Mouse (Mus musculus) gastrocnemius, adult 18-20 months (tissue): Measurements from ENCODE around the gene Mlx. TPM values are rescaled to one million over a fixed set of nuclear protein-coding genes. Genes with fewer than 3 reads are reported as not detected.

Source experiments
- DNase-seq: peaks from one replicate; pipeline ENCODE4 v3.0.0; 2021; ENCODE audit warnings: low spot score
- total RNA-seq, 2 experiments: library from RNA; stranded (reverse); gene quantifications; 2 replicates each; pipeline ENCODE4 v1.2.3; 2021

Mlx gene
- total RNA-seq, 2 experiments from 2014 or later: 12.3 to 14.4 TPM

DNA sequence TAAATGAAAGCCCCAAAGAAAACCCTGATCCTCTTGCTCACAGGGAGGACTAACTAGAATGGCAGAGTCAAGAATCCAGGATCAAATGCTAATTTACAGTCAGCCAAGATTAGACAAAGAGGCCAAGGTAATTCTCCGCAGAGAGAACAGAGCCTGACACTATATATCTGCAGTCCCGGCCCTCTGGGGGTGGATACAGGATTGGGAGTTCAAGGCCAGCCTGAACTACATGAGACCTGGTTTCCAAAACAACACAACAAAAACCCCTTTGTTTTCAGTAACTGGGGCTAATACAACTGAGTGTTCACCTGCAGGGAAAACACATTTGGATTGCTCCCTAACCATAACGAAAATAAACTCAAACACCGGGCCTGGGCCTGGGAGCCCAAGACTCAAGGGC, 22.6 kb upstream of the Mlx start:
- no peak for DNase-seq

DNA sequence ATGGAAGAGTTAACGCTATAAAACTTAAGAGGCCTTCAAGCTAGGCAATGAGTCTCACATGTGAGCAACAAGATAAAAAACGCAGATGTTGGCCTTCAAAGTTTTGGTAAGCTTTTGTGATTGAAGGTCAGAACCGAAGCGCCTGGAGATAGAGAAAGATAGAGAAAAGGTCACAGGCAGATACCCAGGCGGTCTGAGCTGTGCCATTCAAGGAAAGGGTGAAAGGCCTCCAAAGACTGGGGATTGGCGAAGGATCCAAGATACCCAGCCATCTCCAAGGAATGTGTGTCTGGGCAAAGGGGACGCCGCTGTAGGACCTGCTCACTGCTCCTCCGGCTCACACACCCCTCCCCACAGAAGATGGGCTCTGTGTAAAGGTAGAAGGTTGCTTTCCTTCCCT, 22.1 kb upstream of the Mlx start:
- DNase-seq: no peak

DNA sequence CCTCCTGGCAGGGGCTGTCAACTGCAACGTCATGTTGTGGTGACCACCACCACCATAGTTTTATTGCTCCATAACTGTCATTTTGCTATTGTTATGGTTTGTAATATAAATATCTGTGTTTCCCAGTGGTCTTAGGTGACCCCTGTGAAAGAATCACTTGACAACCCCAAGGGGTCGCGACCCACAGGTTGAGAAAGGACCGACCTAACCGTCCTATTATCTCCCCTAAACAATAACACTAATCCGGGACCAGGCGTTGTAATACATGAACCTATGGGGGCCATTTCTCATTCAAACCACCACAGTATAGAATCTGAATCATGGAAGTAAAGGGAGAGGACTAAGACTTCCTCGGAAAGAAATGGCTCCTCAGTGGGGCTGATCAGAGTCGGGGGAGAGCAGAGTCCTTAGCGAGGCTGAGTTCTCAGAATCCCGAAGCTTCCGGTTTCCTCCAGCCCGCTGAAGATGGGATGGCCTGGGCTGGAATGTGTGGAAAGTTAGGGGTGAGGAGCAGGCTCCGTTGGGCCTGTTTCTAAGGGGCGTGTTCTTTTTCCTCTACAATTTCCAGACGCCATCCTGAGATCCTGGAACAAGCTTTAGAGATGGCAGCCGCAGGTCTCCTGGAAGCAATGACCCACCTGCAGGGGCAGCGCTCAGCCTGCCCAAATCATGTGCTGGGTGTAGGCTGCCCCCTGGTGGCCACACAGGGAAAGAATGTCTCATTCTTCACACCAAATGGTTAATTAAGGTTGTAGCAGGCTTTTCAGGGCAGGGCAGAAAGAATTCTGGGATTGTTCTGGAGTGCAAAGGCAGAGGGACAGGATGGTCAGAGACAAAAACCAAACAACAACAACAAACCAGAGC, 20.3 kb upstream of the Mlx start:
- peak; percentile 79 for DNase-seq

DNA sequence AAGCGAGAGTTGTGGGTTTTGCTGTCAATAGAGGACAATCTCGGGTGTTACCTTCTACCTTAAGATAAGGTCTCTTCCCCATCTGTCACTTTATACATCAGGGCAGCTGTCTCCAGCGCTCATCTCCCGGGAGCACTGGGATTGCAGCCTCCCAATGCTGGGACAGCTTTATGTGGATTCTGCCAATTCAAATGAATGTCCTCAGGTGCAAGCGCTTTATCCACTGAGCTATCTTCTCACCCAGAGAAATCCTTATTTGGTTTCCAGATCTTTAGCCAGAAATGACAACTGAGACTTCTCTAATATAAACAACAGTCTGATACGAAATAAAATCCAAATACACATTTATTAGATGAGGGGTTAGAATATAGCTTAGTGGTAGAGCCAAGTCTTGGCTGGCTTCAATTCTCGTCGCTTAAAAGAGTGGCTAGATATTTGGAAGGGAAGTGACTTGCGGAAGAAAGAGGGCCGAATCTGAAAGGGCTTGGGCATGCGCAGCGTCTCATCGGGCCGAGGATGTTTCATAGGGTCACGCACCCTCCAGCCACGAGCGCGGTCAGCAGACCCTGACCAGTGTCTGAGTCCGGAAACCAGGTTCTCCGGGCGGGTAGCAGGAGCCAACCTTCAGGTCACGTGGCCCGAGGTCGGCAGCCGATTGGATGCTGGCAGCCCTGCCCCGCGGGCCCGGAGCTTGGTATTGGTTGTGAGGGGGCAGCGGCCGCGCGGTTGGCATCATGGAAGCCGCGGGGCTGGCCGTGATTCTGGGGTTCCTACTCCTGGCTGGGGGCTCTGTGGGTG, 17.5 kb upstream of the Mlx start, which contains the start of gene Naglu:
Gene Naglu (plus strand): TSS at position 622 of the 798 bp plus-strand sequence.
- DNase-seq: peak; percentile 97

DNA sequence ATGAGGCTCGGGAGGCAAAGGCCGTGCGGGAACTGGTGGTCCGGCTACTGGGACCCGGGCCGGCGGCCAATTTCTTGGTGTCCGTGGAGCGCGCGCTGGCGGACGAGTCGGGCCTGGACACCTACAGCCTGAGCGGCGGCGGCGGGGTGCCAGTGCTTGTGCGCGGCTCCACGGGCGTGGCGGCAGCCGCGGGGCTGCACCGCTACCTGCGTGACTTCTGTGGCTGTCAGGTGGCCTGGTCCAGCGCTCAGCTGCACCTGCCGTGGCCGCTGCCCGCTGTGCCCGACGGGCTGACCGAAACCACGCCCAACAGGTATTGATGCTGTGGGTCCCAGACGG, 16.9 kb upstream of the Mlx start:
- DNase-seq: no peak

DNA sequence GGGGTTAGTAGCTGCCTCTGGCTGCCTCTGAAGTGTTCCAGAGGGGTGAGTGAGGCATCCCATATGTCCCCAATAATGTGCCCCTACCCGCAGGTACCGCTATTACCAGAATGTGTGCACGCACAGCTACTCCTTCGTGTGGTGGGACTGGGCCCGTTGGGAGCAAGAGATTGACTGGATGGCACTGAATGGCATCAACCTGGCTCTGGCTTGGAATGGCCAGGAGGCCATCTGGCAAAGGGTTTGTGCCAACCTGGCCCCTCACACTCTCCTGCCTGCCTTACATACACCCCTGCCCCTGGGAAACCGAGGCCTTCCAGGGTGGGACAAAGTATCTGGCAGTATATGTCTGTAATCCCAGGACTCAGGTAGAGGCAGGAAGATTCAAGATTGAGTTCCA, 16.1 kb upstream of the Mlx start:
- DNase-seq: no peak

DNA sequence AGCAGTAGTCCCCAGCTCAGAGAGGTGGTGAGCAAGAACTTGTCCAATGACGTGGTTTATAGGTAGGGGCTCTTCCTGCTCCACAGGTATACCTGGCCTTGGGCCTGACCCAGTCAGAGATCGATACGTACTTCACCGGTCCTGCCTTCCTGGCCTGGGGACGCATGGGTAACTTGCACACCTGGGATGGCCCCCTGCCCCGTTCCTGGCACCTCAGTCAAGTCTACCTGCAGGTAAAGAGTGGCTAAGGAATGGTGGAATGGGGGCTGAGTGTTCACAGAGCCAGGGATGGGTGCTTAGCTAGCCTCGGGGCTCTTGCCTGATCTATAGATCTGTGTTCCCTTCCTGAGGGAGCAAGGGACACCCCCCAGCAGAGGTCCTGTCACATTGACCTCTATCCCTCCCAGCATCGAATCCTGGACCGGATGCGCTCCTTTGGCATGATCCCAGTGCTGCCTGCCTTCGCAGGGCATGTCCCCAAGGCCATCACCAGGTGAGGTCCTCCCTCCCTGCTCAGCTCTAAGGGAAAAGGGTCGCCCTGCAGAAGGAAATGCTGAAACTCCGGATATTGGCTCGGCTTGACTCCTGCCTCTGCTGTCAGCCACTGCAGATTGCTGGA, 15.2 kb upstream of the Mlx start:
- DNase-seq: no peak

DNA sequence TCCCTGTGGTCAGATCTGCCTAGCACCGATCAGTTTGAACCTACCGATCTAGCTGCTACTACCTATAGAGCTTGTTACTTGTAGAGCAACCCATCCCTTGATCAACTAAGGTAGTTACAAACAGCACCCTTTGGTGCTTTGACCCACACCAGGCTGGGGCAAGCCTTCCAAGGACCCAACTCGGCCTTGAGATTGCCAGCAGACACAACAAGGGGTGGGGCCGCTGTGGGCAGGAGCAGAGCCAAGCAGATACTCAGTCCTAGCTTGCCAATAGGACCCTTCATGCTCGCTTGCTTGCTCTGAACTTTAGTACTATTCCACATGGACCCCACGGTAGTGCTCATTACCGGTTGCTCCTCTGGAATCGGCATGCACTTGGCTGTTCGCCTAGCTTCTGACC, 9.0 kb upstream of the Mlx start, which contains the start of gene Hsd17b1:
Gene Hsd17b1 (plus strand): TSS at position 291 of the 400 bp plus-strand sequence.
- DNase-seq: no peak

DNA sequence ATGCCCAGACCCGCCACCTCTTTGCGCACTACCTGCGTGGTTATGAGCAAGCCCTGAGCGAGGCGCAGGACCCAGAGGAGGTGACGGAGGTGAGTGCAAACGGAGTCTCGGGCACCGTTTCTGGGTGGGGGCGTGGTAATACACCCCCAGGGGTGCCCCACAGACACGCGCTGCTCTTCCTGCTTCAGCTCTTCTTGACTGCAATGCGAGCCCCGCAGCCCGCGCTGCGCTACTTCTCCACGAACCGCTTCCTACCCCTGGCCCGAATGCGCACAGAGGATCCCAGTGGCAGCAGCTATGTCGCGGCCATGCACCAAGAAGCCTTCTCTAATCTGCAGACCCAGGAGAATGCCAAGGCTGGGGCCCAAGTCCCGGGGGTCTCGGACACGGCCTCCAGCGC, 7.3 kb upstream of the Mlx start:
- no peak for DNase-seq

DNA sequence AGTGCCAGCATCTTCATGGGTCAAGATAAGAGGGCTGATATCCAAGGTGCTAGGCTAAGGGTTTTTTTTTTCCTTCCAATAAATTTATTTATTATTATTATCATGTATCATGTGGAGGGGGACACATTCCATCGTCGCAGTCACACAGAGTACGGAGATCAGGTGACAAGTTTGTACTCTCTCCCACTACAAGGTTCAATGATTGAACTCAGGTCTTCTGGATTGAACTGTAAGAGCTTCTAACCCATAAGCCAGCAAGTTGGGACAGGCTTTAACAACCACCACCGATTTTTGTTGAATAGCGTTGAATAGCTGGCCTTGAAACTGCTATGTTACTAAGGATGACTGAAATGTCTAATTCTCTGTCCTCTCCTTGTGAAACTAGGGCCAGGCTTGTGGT, 6.7 kb upstream of the Mlx start:
- DNase-seq: no peak

DNA sequence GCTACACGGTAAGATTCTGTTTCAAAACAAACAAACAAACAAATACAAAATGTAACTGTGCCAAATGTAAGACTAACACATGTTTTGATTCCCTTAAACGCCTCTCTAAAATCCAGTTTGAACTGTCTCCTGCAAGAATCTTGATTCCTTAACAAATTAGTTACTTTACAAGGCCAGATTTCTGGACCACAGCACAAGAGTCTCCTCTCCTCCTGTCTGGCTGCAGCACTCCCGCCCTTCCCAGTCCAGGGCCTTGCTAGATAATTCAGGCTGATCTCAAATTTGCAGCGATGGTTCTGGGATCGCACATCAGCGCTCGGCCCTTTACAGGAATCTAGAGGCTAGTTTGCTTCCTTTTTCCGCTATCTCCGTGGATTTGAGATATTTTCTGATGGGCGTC, 5.4 kb upstream of the Mlx start:
- DNase-seq: no peak

DNA sequence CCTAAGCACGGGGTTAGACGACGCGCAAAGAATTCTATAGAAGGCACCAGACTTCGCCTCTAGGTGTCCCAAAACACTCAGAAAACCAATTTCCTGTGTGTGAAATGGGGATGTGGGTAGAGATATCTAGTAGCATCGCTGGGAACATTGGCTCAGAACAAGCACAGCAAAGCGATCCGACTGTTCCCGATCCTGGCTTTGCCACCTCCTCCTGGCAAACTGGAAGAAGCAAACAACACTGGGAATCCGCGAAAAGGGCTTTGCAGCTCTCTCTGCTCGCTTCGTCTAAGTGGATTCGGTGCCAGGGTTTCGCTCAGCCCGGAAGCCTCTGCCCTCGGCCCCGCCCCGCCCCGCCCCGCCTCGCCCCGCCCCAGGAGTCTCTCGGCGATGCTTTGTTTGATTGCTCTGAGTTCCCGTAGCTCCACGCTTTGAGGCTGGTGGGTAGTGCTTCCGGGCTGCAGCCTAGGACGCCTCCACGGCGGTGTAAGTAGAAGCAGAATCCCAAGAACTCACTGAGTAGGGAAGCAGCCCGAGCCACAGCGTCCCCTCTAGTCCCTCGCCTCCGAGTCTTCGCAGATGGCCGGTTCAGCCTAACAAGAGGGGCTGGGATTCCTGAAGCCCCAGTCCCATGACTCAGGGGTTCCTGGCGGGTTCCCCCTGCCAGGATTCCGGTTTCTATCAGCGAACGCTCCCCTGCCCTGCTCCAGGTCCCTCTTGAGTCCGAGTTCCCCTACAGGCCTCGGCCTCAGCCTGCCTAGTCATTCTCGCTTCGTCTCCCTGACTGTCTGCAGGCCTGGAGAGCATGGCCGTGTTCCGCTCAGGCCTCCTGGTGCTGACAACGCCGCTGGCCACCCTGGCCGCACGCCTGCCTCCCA, 4.6 kb upstream of the Mlx start, which contains the start of gene Coasy:
Gene Coasy (plus strand): TSS at position 358 of the 875 bp plus-strand sequence.
- peak; percentile 81 for DNase-seq

DNA sequence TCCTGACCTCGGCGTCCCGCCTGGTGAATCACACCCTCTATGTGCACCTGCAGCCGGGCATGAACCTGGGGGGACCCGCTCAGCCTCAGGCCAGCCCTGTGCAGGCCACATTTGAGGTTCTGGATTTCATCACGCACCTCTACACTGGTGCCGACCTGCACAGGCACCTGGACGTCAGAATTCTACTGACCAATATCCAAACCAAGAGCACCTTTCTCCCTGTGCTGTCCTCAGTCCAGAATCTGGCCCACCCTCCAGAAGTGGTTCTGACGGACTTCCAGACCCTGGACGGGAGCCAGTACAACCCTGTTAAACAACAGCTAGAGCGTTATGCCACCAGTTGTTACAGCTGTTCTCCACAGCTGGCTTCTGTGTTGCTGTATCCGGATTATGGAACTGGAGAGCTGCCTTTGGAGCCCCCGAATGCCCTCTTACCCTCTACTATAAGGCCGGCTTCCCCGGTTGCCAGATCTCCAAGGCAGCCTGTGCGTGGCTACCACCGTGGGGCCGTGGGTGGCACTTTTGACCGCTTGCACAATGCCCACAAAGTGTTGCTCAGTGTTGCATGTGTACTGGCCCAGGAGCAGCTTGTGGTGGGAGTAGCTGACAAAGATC, 3.9 kb upstream of the Mlx start:
- no peak for DNase-seq

DNA sequence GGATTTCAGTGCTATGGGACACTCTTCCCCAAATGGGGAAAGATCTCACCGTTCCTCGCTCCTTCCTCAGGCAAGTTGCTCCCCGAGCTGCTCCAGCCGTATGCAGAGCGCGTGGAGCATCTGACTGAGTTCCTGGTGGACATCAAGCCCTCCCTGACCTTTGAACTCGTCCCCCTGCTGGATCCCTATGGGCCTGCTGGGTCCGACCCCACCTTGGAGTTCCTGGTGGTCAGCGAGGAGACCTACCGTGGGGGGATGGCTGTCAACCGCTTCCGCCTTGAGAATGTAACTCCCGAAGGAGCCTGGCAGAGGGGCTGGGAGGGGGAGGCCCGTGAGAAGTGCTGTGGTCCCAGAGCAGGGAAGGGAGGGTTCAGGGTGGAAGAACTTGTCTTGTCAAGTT, 2.8 kb upstream of the Mlx start:
- no peak for DNase-seq

DNA sequence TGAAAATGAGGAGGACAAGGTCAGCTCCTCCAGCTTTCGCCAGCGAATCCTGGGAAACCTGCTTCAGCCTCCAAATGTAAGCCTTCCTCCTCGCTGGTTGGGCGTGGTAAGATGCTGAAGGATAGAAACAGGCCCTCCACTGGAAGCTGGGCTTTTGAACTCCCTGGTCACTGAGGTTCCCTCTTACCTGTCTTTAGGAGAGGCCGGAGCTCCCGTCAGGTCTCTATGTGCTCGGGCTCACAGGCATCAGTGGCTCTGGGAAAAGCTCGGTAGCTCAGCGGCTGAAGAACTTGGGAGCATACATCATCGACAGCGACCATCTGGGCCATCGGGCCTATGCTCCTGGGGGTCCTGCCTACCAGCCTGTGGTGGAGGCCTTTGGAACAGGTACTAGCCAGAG, 2.3 kb upstream of the Mlx start:
- DNase-seq: no peak

DNA sequence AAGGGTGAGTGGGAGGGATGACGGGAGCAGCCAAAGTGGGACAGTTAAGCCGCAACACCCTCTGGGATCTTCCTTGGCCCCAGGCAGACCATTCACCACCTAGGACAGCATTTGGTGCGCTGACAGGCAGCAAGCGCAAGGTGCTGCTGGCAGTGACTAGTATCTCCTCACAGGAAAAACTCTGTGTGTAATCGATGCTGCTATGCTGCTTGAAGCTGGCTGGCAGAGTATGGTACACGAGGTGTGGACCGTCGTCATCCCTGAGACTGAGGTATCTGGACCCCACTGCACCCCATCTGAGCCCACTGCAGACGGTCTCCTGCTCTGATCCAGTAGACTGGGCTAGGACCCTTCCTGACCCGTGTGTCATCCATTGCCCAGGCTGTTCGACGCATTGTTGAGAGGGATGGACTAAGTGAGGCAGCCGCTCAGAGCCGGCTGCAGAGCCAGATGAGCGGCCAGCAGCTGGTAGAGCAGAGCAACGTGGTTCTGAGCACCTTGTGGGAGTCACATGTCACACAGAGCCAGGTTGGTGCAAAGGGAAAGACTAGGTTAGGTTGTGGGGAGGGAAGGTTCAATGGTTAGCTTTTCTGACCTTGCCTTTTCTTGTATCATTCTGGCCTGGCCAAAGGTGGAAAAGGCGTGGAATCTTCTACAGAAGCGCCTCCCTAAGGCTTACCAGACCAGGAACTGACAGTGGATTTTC, 1.3 kb upstream of the Mlx start:
- DNase-seq: no peak

DNA sequence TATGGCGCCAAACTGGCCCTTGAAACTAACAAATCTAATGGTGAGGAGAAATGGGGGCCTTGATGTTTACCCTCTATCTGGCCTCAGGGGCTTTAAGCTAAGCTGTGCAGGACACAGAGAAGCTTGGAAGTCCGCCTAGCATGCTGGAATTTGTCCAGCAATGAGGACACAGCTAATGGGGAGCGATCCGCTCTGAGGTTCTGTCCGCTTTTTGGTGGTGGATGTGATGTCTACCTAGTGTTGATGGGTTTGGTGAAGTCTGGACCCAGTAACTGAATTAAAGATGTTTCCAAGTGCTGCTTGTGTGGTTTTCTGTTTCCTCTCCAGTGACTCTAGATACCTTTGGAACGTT, 778 bp upstream of the Mlx start:
- no peak for DNase-seq

DNA sequence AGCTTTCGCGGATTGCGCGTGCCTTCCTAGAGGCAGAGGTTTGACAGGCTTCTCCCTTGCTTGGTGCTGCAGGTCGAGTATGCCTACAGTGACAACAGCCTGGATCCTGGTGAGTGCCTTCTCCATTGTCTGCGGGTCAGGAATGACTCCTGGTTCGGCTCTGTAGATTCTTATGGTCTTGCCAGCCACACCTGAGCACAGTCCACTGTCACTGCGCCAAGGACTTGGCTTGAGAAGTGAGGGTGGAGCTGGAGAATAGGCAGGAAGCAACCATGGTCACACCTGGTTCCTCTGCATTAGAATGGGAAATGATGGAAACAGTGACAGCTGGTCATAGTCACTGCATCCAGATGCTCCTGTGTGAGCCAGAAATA, 592 bp downstream of the Mlx start:
- no peak for DNase-seq

DNA sequence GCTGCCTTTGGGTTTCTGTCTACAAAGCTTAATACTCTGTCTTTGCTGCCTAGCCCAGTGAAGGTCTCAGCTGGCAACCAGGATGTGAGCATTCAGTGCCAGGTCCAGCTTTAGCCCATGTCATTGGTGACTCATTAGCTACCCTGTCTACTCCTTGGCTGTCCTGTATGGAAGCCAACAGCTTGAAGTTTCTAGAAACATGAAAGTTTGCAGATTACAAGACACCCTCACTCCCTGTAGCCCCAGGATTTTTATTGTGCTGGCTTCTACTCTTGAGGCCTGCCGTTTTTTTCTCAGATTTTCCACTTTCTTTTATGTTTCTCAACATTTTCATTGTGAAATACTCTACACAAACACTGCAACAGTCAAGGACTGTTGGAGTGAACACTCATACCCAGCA, 2.9 kb downstream of the Mlx start:
- DNase-seq: no peak

DNA sequence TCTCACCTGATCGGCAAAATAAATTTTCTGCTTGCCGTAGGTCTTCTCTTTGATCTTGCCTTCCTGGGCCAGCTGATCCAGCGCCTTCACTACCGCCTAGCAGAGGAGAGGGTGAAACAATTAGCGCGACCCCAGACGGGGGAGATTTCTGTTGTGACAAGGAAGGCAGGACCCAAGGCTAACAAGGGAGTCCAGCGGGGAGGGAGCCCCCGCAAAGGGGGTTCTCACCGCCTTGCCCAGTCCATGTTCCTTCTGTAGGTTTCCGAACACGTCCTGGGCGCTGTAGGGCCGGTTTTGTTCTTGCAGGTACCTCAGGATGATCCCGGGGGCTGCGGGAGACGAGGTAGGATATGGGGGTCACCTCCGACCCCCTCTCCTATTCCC, 7.8 kb downstream of the Mlx start:
- DNase-seq: no peak
